Mouse (Mus musculus): ENCODE measurements at regions not wholly inside any gene's neighbourhood (a gene's known extent, or its start where the extent isn't known, plus 50 kb on each side); places are given as distances from the start of the nearest gene placed in this dataset.

DNA sequence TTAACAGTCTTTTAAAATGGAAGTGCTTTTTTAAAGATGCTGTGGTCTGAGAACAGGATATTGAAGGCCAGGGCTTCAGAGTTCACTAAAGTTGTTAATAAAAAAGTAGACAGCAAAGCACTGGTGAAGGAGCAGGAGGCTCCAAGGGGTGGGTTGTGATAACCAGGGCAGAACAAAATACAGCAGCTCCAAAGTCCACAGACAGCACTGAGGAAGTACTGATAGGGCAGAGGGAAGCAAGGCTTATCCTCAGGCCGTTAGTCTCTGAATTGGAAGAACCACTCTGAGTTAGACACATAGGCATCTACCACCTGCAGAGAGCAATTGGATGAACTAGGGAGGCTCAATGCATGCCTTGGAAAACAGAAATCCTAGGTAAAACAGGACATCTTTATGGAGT, 62.1 kb downstream of the P2ry1 start:
- ATAC-seq (ENCODE audit: low TSS enrichment), result no peak

DNA sequence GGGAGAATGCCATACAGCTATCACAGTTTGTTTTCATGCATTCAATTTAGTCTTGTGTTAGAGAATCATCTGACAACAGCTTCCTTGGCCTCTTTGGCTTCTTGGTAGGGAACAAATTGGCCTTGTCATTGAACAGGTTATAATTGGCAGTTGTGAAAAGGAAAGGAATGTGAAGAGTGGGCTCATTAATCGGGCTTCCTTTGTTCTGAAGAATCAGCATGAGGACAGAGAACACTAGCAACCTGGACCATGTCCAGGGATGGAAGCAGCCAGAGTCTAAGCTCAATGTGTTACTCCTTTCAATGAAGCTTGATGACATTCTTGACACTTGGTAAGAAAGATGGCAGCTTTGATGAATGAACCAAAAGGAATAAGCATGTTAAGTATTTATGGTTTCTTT, 64.5 kb downstream of the P2ry1 start:
- ATAC-seq (ENCODE audit: low TSS enrichment), result no peak

DNA sequence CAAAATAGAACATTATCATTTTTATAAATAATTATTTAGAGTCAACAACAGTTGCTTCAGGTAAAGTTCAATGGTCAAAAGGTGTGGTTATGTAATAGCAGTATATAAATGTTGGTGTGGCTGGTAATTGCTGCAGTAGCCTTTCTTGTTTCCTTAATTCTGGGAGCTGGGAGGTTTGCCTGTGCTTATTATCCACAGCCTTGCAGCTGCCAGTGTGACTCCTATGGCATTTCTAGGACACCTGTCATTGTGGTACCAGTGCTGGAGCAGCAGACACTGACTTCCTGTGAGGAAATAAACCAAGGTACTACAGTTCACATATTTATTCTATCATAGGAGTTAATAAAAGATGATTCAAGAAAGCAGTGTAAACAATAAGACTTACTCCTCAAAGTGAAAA, 65.6 kb downstream of the P2ry1 start:
- no peak for ATAC-seq (ENCODE audit: low TSS enrichment)

DNA sequence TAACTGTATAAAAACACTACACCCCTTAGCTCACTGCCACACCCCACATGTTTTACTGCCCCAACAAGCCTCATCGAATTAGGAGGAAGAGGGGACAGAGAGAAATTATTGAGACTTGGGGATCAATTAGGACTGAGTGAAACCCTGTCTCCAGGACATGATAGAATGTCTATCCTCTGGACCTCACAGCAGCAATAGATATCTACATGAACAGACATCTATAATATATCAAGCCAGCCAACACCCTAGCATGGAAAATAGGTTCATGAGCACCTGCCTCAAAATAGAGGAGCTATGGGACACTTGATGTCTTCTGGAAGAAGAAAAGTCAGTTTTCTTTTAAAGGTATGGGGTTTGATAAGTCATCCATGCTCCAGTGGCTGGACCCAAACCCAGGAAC, 68.4 kb downstream of the P2ry1 start:
- no peak for ATAC-seq (ENCODE audit: low TSS enrichment)

DNA sequence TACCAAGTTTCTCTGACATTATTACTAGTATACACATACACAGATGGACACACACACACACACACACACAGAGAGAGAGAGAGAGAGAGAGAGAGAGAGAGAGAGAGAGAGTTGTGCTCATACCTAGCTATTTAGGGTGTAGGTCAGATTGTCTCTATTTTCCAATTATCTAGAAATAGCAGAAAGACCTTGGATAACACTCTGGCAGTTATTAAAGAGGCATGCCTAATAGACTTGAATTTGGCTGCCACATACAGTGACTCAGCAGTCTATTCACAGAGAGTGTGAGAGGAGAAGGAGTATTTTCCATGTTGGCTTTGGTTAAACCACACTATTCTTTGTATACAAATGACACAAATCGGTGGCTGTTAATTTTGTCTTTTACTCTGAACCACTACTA, 69.7 kb downstream of the P2ry1 start:
- no peak for ATAC-seq (ENCODE audit: low TSS enrichment)

DNA sequence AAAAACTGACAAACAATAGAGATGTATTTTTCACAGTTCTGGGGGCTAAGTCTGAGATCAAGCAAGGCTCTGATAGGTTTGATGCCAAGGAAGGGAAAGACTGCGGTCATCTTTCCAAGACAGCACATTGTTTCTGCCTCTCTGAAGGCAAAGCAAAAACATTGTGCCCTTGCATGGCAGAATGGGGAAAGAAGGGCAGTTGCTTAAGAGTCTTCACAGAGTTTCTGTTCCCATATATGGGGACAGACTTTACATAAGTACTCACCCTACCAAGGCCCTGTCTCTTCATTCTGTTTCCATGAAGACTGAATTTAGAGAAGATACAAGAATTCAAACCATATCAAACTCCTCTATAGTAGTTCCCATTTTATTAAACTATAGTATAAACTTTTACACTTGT, 70.5 kb downstream of the P2ry1 start:
- ATAC-seq (ENCODE audit: low TSS enrichment), result no peak

DNA sequence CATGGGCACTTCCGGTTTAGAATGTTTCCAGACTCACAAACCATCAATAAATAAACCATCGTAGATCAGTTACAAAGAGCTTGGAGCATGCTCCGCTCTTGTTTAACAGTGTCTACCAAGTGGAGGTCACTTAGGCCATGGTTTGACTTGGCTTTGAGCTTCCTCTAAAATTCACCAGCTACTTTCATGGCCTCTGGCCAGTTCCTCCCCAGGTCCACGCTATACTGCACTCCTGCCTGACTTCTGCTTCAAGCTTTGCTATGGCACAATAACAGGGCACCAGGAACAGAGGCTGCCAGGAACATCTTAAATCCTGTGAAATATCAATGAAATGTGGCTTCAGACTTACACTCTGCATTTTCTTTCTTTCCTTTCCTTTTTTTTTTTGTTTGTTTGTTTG, 71.2 kb downstream of the P2ry1 start:
- no peak for ATAC-seq (ENCODE audit: low TSS enrichment)

DNA sequence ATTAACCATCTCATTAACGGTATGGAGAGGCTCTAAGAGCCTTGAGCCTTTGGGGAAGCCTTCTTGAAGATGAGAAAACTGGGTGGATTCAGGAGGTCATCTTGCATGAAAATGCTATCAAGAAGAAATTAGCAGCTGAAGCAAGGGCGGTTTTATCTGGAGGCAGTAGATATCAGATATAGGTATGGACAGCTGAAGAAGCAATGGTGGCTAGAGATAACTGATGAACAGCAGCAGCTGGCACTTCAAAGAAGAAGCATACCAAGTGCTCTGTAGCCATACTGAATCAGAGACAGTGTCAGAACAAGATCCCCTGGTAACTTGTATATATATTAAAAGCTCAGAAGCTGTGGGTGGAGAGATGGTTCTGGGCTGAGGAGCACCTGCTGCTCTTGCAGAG, 73.2 kb downstream of the P2ry1 start:
- ATAC-seq (ENCODE audit: low TSS enrichment), result no peak

DNA sequence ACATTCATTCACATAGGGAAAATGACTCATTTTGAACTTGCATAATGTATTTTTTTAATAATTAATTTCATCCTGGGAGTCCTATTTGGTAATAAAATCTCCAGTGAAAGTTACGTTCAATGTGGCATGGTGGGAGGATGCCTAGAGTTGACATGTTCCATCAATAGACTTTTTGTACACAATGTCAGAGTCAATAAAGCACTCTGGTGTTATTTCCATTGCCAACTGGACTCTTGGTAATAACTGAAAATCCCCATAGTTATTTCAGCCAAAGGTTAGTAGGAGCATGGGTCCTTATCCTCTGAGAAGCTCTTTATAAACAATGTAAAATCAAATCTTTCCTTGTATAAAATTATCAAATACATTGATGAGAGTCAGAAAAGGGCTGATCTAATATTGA, 87.3 kb downstream of the P2ry1 start:
- no peak for ATAC-seq (ENCODE audit: low TSS enrichment)

DNA sequence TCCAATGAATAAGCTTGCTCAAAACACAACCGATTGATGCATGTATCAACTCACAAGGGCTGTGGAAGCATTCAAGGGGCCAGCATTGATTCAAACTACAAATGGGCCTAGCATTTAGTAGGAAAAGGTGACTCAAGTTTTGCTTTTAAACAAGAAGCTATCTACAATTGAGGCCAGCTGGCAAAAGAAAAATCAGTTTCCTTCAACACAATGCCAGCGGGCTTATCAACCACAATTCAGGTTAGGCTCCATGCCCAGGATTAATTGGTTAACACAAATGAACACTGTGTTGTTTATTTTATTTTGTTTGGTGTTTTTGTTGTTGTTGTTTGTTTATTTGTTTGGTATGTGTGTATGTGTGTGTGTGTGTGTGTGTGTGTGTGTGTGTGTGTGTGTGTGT, 89.4 kb downstream of the P2ry1 start:
- ATAC-seq (ENCODE audit: low TSS enrichment), result no peak

DNA sequence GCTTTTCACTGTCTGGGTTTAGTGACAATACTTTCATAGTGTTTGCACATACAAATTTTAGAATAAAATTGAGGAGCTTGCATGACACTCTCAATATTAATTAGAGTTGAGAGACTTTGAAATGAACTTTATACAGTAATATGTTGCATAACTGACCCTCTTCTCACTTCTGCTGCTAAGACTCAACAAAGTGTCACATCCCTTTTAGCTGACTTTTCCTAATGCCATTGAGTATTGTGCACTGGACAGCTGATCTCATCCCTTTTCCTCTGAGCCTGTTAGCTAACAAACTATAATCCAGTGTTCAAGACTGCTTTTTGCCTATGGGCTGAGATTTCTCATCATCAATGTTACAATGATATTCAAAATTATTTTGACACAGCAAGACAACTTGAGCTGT, 113.8 kb downstream of the P2ry1 start:
- ATAC-seq (ENCODE audit: low TSS enrichment), result no peak

DNA sequence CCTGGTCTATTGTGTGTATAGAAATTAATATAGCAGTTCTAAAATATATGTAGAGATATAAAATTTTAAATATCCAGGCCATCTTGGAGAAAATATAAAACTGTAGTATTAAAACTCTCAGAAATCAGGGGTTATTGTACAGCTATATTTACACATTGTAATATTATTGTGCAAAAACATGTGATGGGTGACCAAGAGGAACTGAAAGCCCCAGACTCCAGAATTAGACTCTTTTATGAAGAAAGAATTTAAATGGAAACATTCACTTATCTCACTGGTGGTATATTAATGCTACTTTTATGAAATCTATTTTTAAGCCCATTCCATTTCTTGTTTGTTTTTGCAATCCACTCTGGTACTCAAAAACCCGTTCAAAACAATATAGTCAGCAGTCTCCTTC, 130.5 kb downstream of the P2ry1 start:
- ATAC-seq (ENCODE audit: low TSS enrichment), result no peak

DNA sequence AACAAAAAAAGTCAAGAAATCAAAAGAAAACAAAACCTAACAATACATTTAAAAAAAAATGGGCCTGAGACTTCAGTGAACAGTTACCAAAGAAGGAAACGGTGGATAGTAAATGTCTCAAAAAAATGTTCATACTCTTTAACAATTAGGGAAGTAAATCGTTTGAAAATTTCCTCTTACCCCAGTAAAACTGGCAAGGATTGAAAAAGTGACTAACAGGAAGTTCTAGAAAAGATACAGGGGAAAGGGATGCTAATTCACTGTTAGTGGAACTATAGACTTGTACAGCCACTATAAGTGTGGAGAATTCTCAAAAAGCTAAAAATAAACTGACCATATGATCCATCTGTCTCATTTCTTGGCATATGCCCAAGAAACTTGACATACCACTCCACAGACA, 151.5 kb downstream of the P2ry1 start:
- ATAC-seq (ENCODE audit: low TSS enrichment), result no peak

DNA sequence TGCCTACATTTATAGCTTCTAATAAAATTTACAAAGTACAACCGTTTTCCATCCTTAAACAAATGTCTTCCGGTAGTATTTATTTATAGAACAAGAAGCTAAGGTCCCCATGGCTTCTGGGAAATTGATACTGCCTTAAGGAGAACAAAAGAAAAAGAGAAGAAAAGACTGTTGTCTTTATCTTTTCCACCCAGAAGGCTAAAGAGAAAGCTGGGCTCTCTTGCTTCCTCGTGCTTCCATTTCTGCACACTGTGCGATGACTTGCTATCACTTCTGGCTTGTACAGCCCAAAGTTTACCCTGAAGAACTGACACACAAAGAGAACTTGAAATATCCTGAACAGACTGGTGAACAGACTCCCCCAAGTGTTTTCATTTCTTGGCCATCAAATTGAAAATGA, 157.2 kb downstream of the P2ry1 start:
- no peak for ATAC-seq (ENCODE audit: low TSS enrichment)

DNA sequence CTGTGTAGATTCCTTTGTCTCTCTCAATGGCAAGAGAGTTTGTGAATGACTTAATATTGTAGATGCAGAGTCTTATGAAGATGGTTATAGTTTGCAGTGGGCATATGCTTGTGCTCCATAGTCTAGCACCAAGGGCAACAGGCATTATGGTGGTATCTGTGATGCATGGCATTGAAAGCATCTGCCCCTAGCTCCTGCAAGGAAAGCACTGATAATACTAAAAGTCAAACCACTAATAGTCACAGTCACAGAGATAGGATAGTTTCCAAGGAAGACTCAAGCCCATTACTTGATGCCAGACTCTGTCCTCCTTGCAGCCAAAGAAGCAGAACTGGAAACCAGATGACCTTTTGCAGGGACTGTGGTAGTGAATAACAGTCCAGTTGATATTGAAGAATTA, 158.8 kb downstream of the P2ry1 start:
- ATAC-seq (ENCODE audit: low TSS enrichment), result no peak

DNA sequence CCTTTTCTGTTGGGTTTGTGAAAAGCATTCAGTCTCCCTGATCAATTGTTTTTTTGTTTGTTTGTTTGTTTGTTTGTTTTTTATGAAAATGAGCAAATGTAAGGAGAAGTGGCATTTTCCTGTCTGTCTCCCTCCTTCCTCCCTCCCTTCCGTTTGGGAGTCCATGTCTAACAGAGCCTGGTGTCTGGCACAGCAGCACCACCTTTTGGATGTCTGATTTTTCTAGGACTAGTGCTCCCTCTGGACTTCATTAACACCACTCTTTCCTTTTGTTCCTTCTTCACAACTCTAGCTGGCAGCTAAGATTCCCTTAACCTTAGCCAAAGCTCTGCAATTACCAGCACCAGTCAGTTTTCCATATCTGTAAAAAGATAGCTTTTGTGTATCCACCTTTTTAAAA, 175.6 kb upstream of the Rap2b start:
- ATAC-seq (ENCODE audit: low TSS enrichment), result peak; percentile 84

DNA sequence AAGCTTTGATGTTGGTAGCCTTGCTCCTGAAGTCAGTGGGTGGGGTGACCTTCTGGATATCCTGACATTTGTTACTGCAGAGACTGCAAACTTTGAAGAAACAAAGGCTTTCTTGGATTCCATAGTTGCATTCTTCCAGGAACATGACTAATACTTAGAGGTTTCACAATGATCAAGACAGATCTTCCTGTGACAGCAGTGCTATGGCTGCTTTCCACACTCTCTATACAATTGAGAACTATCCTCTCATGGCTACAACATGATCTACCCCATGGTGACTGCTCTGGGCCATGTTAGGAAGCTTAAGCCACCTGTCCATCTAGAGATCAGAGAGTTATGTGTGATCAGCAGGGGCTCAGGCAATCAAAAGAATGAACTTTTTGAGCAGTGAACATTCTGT, 172.8 kb upstream of the Rap2b start:
- ATAC-seq (ENCODE audit: low TSS enrichment), result no peak

DNA sequence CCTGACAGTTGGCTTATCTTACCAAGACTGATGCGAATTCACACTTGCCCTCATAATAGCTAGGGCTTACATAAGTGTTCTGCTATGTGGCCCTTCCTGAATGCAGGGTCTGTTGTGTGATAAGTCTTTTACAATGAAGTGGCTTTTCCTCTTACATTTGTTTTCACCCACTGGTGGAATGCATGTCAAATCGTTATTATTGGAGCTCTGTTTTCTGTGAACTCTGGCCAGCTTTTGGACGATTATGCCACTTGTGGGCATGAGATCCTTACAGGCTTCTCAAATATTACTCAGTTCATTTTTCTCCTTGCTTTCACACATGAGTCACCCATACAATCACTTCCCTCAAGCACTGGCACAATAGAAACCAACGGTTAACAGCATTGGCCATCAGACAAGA, 144.9 kb upstream of the Rap2b start:
- no peak for ATAC-seq (ENCODE audit: low TSS enrichment)

DNA sequence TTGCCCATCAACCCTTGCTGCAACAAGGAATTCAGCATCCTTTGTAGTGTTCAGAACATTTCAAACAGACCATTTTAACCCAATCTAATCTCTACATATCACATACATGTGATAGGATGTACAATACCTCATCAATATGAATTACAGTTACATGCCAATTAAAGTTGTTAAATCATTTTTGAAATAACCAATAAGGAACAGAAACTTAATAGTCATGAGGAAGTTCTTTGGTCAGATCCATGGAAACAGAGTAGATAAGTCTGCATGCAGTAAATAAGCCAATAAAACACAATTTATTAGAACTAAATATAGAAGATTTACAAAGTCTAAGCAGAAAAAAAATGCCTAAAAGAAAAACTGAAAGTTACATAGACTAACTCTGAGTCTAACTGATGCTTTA, 136.9 kb upstream of the Rap2b start:
- ATAC-seq (ENCODE audit: low TSS enrichment), result no peak

DNA sequence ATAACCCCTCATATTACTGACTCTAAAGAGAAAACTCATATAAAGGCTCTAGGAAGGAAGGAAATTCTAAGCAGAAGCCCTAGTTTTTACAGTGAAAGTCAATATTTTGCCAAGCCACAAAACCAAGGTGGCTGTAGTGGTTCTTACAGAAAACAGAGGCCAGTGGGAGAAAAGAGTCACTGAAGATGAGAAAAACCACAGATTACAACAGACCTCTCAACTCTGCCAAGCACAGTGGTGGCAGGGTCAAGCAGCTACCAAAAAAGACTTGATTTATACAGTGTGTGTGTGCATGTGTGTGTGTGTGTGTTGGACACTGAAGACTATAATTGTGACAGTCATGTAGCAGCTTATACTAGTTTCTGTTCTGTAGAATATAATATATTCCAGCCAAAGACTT, 136.4 kb upstream of the Rap2b start:
- ATAC-seq (ENCODE audit: low TSS enrichment), result no peak

DNA sequence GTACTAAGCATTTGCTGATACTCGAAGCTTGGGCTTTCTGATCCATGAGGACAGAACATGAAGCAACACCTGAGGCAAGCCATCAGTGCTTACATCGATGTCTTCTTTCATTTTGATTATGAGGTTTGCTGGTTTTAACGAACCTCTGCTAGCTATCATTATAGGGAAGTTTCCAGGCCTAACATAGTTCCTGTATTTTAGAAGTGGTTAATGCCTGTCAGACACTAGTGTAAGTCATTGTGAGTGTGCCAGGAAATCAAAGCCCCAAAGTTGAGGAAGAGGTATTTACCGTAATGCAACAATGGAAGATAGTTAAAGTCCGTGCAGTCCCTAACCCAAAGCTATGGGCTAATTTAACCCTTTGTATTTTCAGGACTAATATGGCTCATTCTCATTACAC, 120.1 kb upstream of the Rap2b start:
- no peak for ATAC-seq (ENCODE audit: low TSS enrichment)

DNA sequence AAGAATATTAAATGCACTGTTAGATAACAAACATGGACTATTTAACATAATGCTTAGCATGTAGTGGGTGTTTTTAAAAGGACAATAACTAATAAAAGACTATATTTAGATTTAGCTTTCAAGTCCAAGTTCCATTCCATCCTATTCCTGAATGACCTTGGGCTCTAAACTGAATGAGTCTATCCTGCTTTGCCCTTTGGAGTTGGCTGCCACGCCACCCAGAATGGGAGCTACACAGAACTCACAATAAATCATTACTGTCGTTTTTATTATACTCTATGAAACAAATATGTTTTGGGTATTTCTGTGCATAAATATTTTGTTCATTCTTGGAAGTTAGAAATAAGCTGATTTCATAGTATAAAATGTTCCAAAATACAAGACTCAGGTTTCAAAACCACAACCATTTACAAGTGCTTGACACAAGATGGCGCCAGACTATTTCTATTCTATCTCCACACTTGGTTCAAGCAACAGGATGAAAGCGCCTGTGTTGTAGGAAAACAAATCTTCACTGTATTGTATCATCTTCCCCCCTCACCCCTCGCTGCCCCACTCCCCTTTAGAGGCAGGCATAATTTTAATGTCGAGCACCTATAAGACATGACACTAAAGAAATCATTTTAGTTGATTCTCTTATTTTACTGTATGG, 117.4 kb upstream of the Rap2b start:
- peak; percentile 93 for ATAC-seq (ENCODE audit: low TSS enrichment)

DNA sequence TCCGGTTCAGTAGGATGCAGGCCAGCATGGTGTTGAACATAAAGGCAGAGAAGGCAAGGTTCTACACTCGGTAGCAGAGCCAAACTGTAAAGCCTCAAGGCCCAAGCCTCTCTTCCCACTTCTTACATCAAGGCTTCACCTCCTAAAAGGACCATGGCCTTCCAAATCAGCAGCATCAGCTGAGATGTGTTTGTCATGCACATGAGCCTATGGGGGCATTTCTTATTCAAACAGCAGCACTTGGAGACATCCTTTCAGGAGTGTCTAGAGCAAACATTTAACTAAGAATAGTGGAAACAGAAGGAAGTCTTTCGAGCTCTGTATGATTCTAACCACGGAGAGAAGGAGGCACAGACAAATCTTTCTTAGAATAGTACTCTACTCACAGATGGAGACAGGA, 115.0 kb upstream of the Rap2b start:
- peak; percentile 66 for ATAC-seq (ENCODE audit: low TSS enrichment)

DNA sequence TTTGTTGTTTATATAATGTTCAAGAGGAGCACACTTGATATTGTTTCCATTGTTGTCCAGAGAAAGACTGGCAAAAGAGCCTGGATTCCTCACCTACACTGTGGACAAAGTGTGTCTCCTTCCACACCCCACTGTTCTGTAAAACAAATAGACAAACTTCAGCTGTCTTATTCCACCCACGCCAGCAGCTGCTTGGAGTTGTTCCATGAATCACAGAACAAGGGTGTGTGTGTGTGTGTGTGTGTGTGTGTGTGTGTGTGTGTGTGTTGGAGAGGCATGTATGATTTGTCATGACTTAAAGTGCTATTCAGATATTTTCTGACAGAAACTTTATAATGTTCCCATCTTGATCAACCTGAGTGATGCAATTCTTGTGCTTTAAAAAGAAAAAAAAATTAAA, 114.1 kb upstream of the Rap2b start:
- no peak for ATAC-seq (ENCODE audit: low TSS enrichment)

DNA sequence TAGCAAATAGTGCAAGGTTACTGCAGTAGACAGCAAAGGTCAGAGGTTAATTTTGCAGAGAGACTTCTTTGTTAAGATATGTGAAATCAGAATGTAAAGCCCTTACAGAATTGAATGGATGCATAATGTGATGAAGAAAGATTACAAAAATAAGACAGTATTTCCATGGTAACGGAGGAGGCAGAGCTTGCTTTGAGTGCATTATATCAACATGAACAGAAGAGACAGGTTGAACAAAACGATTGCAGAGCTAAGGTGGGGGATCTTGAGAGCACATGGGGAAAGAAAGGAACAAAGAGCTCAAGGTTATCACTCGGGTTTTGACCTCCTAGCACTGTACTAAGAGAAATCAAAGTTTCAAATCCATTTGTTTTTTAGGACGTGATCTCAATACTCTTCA, 106.2 kb upstream of the Rap2b start:
- ATAC-seq (ENCODE audit: low TSS enrichment), result peak; percentile 89

Data from frontal cortex, adult (tissue).